Mouse (Mus musculus) small intestine, adult 2 months (tissue): ENCODE results near the gene Tex2. TPM values are rescaled to one million over a fixed set of nuclear protein-coding genes. Genes with fewer than 3 reads are reported as not detected.

Experiments
- H3K27ac ChIP-seq: fragments of 200-500 bp; 2 replicates; pipeline ENCODE4 v1.5.1; 2012; ENCODE audit warnings: low read depth, low read length, control low read depth, inconsistent platforms; ENCODE audit not compliant: insufficient read depth
- H3K27me3 ChIP-seq: fragments of 200-500 bp; 2 replicates; pipeline ENCODE4 v1.6.1; 2012; ENCODE audit warnings: mild to moderate bottlenecking, moderate library complexity, low read length, inconsistent platforms; ENCODE audit not compliant: control insufficient read depth, insufficient read depth
- H3K36me3 ChIP-seq: fragments of 200-500 bp; 2 replicates; pipeline ENCODE4 v1.6.1; 2012; ENCODE audit warnings: mild to moderate bottlenecking, low read length, control low read depth, inconsistent platforms; ENCODE audit not compliant: control insufficient read depth, insufficient read depth
- H3K4me1 ChIP-seq: fragments of 200-500 bp; 2 replicates; pipeline ENCODE4 v1.6.1; 2012; ENCODE audit warnings: low read length, inconsistent platforms, mixed read lengths; ENCODE audit not compliant: control insufficient read depth, insufficient read depth, insufficient read length
- H3K4me3 ChIP-seq: fragments of 200-500 bp; 2 replicates; pipeline ENCODE4 v1.5.1; 2012; ENCODE audit warnings: low read depth, mild to moderate bottlenecking, control low read depth, inconsistent platforms, low read length, moderate library complexity
- CTCF ChIP-seq: fragments of 200-500 bp; IDR thresholded peaks from 2 replicates; pipeline ENCODE4 v1.5.1; 2012; ENCODE audit warnings: low read depth, mild to moderate bottlenecking, control low read depth, inconsistent platforms, low read length, moderate library complexity, mixed read lengths; ENCODE audit not compliant: insufficient replicate concordance, insufficient read length; ENCODE audit errors: extremely low read depth
- POLR2A ChIP-seq: fragments of 200-500 bp; IDR thresholded peaks from 2 replicates; pipeline ENCODE4 v1.6.1; 2012; ENCODE audit warnings: low read depth, mild to moderate bottlenecking, control low read depth, inconsistent platforms, low read length, moderate library complexity
- WGBS: fragments of 180-500 bp; shearing (Covaris S2); methylation state at CpG from one replicate; pipeline ENCODE4 v1.1.7; 2018; 5-methylcytosine and 5-hydroxymethylcytosine counted together
- polyA plus RNA-seq: library from polyadenylated mRNA; depleted of rRNA; stranded (reverse); fragments of >200 nt; gene quantifications from 2 replicates; pipeline ENCODE4 v1.2.3, GENCODE M21; 2012

Tex2 gene
- polyA plus RNA-seq, 1 experiment = 9.7 TPM

DNA sequence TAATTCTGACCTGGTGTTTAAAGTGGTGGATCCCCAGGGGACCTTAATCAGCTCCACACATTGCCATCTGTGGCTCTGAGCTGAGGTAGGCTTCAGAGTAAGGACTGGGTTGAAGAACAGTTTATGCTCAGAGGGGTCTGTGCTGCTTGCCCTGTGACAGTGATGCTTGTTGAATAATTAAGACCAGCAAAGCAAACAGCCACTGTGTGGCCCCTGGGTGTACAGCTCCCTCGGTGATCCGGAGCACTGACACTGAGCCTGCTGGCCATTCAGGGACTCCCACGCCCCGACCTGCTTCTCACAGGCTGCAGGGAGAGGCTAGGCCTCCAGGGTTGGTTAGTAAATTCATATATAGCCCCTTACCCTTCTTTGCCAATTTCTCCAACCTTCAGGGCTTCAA is 93.7 kb downstream of the Tex2 start:
- H3K4me3 ChIP-seq = no peak overlapping the region
- WGBS = 77% methylated on average over 4 of the region's 4 CpGs
- peaks cover 9% of the 10 kb centered on the region for H3K36me3 ChIP-seq
- 0 out of 2 replicates have a peak, but pooled peaks cover 1% of the 10 kb centered on the region for H3K4me1 ChIP-seq
- no peak for TF ChIP-seq CTCF
- no peak for TF ChIP-seq POLR2A
- no peaks in the 10 kb centered on the region for H3K27me3 ChIP-seq
- no peak overlapping the region for H3K27ac ChIP-seq

DNA sequence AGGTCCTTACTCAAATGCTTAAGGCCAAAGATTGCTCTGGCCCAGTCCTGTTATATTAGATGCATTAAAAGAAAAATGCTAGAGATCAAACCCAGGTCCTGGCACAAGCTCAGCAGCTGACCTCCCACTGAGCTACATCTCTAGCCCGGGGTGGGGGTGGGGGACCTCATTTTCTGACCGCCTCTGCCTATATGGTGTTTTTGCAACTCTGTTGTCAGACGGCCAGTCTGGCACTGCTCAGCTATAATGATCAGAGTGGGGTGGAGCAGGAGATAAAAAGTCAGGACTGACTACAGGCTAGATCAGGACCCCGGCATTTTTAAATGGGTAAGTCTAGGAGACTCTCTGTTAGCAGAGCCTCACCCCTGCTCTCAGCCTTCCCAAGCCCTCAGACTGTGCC is 94.8 kb downstream of the Tex2 start:
- H3K27ac ChIP-seq = no peak overlapping the region

DNA sequence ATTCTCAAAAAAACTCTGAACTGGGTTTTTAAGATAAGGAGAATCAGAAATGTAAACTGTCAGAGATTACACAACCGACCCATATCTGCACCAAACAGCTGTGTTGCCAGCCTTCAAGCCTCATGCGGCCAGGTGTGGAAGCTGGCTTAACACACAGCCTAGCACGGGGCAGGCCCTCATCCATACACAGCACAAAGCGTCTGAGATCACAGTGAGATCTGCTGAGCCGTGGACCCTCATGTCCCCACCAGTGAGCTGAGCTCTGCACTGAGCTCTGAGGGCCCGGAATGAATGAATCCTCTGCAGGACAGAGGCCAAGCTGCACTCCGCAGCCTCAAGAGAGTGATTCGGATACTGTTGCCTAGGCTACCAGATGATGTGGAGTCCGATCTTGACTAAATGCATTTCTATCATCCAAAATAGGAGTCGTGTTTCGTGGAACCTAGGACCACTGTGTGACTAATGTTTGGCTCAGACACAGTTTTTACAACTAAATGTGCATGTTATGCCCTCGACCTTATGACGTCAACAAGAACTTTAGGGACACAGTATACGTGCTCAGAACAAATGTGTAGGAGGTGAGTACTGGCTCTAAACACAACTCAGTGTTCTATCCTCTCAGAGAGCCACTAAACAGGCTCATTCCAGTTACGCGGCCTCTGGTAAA is 98.0 kb downstream of the Tex2 start:
- TF ChIP-seq POLR2A = no peak
- no peak for TF ChIP-seq CTCF
- no peak overlapping the region for H3K27ac ChIP-seq
- peaks cover 30% of the 10 kb centered on the region for H3K36me3 ChIP-seq
- no peak overlapping the region for H3K4me3 ChIP-seq
- WGBS = 78% methylated on average over 16 of the region's 16 CpGs
- H3K27me3 ChIP-seq = no peaks in the 10 kb centered on the region
- H3K4me1 ChIP-seq = 0 out of 2 replicates have a peak, but pooled peaks cover 1% of the 10 kb centered on the region

More for the DNA sequence above, 94.8 kb downstream of the Tex2 start:
- H3K36me3 ChIP-seq = peaks cover 9% of the 10 kb centered on the region
- H3K4me1 ChIP-seq = 0 out of 2 replicates have a peak, but pooled peaks cover 1% of the 10 kb centered on the region
- 72% methylated on average over 4 of the region's 4 CpGs for WGBS
- H3K27me3 ChIP-seq = no peaks in the 10 kb centered on the region
- TF ChIP-seq CTCF (no peak), POLR2A (no peak)
- H3K4me3 ChIP-seq = no peak overlapping the region

DNA sequence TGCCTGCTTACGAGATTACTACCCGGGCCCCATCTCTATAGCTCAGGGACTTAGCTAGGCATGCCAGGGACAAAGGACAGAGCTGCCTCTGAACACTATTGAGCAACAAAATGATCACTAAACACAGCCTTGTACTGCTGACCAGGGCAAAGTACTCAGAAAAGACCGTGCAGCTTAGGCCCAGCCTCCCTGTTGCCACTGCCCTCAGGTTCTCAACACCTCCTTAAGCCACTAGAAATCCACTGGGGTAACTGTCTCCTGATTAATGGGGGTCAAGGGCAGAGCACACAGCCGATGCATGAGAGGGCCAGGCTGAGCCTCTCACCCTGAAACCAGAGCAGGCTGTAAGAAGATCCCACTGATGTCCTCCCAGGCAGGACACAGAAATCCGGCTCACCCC is 98.8 kb downstream of the Tex2 start:
- H3K4me3 ChIP-seq = no peak overlapping the region

DNA sequence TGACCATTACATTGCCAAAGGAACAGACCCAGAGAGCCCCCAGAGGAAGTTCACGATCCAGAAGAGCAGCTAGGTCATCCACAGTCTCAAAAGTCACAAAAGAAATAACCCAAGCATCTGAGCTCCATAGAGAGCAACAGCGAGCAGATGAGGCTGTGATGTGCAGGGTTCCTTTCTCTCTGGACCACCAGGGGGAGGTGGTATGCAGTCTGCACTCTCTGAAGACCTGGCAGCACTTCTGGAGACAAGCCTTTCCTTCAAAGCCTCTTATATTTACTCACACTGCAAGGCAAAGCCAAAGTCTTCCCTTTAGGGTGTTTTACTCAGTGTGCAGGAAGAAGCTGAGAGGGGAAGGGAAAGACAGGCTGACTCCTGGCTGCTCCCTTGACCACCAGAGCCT is 100.1 kb downstream of the Tex2 start:
- no peak for TF ChIP-seq POLR2A
- peak; percentile 50; the same call in 1 of the 2 replicates for TF ChIP-seq CTCF
- H3K27me3 ChIP-seq = no peaks in the 10 kb centered on the region
- 72% methylated on average over 2 of the region's 2 CpGs for WGBS
- H3K4me1 ChIP-seq = 0 out of 2 replicates have a peak, but pooled peaks cover 1% of the 10 kb centered on the region
- peaks cover 27% of the 10 kb centered on the region for H3K36me3 ChIP-seq
- H3K4me3 ChIP-seq = no peak overlapping the region
- H3K27ac ChIP-seq = no peak overlapping the region

More for the DNA sequence above, 98.8 kb downstream of the Tex2 start:
- Histone ChIP-seq H3K36me3 (peaks cover 26% of the 10 kb centered on the region), H3K4me1 (0 out of 2 replicates have a peak, but pooled peaks cover 1% of the 10 kb centered on the region), H3K27ac (no peak overlapping the region), H3K27me3 (no peaks in the 10 kb centered on the region)
- 43% methylated on average over 5 of the region's 5 CpGs for WGBS
- TF ChIP-seq POLR2A = no peak
- TF ChIP-seq CTCF = no peak

DNA sequence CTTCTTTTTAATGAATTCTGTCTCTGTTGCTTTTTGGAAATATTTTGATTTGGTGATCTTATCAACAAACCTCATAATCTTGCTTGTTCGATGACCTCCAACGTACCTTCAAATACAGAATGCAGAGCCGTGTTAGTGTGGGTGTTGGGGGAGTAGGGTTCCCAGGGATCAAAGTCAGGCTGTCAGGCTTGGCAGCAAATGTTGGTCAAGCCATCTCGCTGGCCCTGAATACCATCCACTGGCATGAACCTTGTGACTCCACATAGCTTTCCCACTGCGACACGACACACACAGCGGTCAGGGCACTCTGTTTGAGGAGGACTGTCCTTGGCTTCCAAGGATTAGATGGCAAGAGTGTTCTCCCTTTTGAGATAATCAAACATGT is 101.2 kb downstream of the Tex2 start:
- Histone ChIP-seq H3K27me3 (no peaks in the 10 kb centered on the region), H3K27ac (no peak overlapping the region), H3K36me3 (peaks cover 27% of the 10 kb centered on the region), H3K4me3 (no peak overlapping the region), H3K4me1 (0 out of 2 replicates have a peak, but pooled peaks cover 1% of the 10 kb centered on the region)
- WGBS = 91% methylated on average over 7 of the region's 7 CpGs
- no peak for TF ChIP-seq CTCF
- no peak for TF ChIP-seq POLR2A

DNA sequence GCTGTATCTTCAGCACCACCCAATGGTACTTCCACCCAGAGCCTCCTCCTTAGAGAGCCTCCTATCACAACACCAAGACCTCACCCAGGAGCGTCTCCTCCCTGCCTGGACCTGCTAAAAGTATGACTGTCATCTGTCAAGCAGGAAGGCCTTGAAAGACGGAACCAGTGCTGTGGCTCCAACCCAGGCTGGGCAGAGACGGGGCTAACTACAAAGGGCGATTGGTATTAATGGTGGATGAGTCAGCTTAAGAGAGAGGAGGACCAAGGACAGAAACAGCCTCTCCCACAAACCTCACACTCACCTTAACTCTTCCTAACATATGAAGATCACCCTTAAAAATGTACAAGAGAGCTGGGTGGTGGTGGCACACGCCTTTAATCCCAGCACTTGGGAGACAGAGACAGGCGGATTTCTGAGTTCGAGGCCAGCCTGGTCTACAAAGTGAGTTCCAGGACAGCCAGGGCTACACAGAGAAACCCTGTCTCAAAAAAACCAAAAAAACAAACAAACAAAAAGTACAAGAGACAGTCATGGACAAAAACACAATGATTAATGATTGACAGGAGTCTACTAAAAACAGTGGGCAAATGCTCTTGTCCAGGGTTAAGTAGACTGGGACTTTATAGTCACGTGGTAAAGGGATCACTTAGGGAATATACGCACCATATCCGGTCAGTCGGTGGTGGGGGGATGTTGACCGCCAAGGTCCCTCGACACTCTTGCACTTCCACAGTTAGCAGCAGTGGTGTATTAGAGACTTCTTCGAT is 101.8 kb downstream of the Tex2 start:
- Histone ChIP-seq H3K4me3 (no peak overlapping the region), H3K27ac (no peak overlapping the region), H3K4me1 (0 out of 2 replicates have a peak, but pooled peaks cover 1% of the 10 kb centered on the region), H3K27me3 (no peaks in the 10 kb centered on the region), H3K36me3 (peaks cover 32% of the 10 kb centered on the region)
- TF ChIP-seq CTCF (no peak), POLR2A (no peak)
- 91% methylated on average over 14 of the region's 14 CpGs for WGBS
